Mouse (Mus musculus) liver, embryonic 12.5 days (tissue): ENCODE measurements at regions not wholly inside any gene's neighbourhood (a gene's known extent, or its start where the extent isn't known, plus 50 kb on each side); places are given as distances from the start of the nearest gene placed in this dataset.

ENCODE experiments used
- ATAC-seq: fragments of 200-750 bp; cut with Nextera tagmentation; 2 replicates; pipeline ENCODE4 v1.8.0; 2017; ENCODE audit warnings: moderate number of reproducible peaks, mild to moderate bottlenecking, moderate library complexity
- H3K27ac ChIP-seq: fragments of 300-500 bp; sonication (generic); 2 replicates; pipeline ENCODE4 v1.5.1; 2016; ENCODE audit warnings: mild to moderate bottlenecking
- H3K27me3 ChIP-seq: fragments of 300-500 bp; sonication (generic); replicated peaks from 2 replicates; pipeline ENCODE4 v1.6.1; 2016; ENCODE audit warnings: mild to moderate bottlenecking, moderate library complexity
- H3K36me3 ChIP-seq: fragments of 300-500 bp; sonication (generic); 2 replicates; pipeline ENCODE4 v1.6.1; 2016; ENCODE audit warnings: mild to moderate bottlenecking, moderate library complexity
- H3K4me1 ChIP-seq: fragments of 300-500 bp; sonication (generic); 2 replicates; pipeline ENCODE4 v1.6.1; 2016
- H3K4me2 ChIP-seq: fragments of 300-500 bp; sonication (generic); 2 replicates; pipeline ENCODE4 v1.6.1; 2016; ENCODE audit warnings: mild to moderate bottlenecking, moderate library complexity
- H3K4me3 ChIP-seq: fragments of 300-500 bp; sonication (generic); 2 replicates; pipeline ENCODE4 v1.5.1; 2016; ENCODE audit warnings: mild to moderate bottlenecking, moderate library complexity
- H3K9ac ChIP-seq: fragments of 300-500 bp; sonication (generic); 2 replicates; pipeline ENCODE4 v1.6.1; 2016; ENCODE audit warnings: mild to moderate bottlenecking, moderate library complexity
- H3K9me3 ChIP-seq: fragments of 300-500 bp; sonication (generic); replicated peaks from 2 replicates; pipeline ENCODE4 v1.6.1; 2016; ENCODE audit warnings: mild to moderate bottlenecking, moderate library complexity
- WGBS: fragments of 180-500 bp; shearing (Covaris S2); methylation state at CpG from one replicate; pipeline ENCODE4 v1.1.7; 2016; ENCODE audit not compliant: insufficient replicate concordance; 5-methylcytosine and 5-hydroxymethylcytosine counted together

DNA sequence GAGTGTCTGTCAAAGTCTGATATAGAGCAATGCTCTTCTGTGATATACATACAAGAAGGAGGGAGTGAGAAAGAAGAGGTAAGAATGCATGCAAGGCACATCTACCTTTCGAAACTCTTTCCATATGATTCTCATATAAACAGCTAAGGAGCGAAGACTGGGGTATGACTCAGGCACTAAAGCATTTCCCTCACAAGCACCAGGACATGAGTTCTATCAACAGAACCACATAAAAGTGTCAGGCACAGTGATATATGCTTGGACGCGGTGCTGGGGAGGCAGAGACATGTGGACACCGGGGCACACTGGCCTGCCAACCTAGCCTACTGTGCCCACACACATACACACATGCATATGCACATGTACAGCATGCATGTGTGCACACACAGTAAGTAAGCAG is 391.3 kb downstream of the Mtx2 start:
- Histone ChIP-seq H3K4me2 (no peak overlapping the region), H3K27me3 (no peaks in the 10 kb centered on the region), H3K4me3 (no peak overlapping the region), H3K9me3 (no peaks in the 10 kb centered on the region), H3K4me1 (no peaks in the 10 kb centered on the region), H3K36me3 (no peaks in the 10 kb centered on the region), H3K9ac (no peak overlapping the region), H3K27ac (no peak overlapping the region)
- 72% methylated on average over 5 of the region's 5 CpGs for WGBS
- no peak for ATAC-seq

DNA sequence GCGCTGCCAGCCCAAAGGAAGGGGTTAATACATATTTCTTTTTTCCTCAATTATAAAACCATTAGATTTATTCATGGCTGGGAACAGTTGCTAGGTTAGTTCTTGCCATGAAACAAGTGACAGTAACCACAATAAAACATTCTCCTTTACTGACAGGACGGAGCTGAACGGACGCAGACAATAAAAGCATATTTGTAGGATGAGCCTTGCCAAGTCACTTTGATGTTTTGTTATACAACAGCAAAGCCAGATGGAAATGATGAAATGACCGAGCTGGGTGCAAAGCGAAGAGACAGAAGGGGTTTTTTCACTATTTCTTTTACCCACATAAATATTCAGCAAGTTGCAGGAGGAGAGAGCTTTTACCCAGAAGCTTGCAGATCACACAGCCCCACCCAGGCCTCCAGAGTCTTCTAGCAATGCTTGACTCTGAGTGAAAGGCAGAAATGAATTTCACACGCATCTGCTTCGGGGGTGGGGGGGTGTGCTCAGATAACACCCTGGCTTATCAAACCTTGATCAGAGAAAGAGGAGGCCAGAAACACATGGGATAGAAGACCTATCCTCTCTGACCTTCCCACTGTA is 395.3 kb downstream of the Mtx2 start:
- Histone ChIP-seq H3K27ac (no peak overlapping the region), H3K4me2 (no peak overlapping the region), H3K4me3 (no peak overlapping the region), H3K9ac (no peak overlapping the region), H3K4me1 (no peaks in the 10 kb centered on the region), H3K27me3 (no peaks in the 10 kb centered on the region), H3K36me3 (no peaks in the 10 kb centered on the region), H3K9me3 (no peaks in the 10 kb centered on the region)
- ATAC-seq = no peak
- WGBS = 70% methylated on average over 8 of the region's 8 CpGs

DNA sequence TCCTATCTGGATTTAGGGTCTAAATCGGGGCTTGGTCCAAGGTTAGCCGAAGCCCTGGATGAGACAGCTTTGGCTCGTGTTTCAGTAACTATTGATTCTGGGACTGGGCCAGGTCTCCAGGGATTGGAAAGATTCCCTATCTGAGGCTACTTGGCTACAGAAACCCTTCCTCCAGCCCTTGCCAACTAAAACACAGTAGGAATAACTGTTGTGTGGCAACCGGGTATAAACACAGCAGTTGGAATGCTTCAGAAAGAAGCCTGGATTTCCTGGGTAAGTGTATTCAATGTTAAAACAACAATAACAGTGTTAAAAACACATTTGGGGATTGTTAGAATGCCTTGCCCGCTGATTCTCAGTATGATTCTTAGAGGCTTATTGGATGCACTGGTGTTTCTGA is 398.8 kb downstream of the Mtx2 start:
- WGBS = 64% methylated on average over 5 of the region's 5 CpGs
- no peaks in the 10 kb centered on the region for H3K4me1 ChIP-seq
- H3K9me3 ChIP-seq = no peaks in the 10 kb centered on the region
- H3K4me3 ChIP-seq = no peak overlapping the region
- ATAC-seq = no peak
- no peaks in the 10 kb centered on the region for H3K27me3 ChIP-seq
- no peak overlapping the region for H3K27ac ChIP-seq
- H3K36me3 ChIP-seq = no peaks in the 10 kb centered on the region
- no peak overlapping the region for H3K4me2 ChIP-seq
- H3K9ac ChIP-seq = no peak overlapping the region

DNA sequence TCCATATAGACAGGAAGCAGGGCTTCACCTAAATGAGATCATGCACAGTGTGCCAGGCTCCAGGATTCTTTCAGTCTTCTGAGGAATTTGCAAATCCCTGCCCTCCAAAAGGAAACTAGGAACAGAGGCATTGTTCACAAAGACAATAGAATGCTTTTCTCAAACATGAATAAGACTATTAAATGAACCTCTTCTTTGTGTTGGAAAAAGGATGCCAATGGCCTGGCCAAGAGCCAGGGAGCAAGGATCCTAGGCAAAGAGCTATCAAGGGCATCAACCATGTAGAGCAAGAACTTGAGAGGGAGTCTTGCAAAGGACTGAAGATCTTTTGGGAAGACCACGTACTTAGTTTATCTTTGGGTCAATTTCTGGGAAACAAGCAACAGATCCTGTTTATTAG is 415.4 kb downstream of the Mtx2 start:
- Histone ChIP-seq H3K4me1 (no peaks in the 10 kb centered on the region), H3K27me3 (no peaks in the 10 kb centered on the region), H3K9me3 (no peaks in the 10 kb centered on the region), H3K9ac (no peak overlapping the region), H3K4me2 (no peak overlapping the region), H3K4me3 (no peak overlapping the region), H3K36me3 (no peaks in the 10 kb centered on the region), H3K27ac (no peak overlapping the region)
- ATAC-seq = no peak
- WGBS = 70% methylated on average over 1 of the region's 1 CpGs

DNA sequence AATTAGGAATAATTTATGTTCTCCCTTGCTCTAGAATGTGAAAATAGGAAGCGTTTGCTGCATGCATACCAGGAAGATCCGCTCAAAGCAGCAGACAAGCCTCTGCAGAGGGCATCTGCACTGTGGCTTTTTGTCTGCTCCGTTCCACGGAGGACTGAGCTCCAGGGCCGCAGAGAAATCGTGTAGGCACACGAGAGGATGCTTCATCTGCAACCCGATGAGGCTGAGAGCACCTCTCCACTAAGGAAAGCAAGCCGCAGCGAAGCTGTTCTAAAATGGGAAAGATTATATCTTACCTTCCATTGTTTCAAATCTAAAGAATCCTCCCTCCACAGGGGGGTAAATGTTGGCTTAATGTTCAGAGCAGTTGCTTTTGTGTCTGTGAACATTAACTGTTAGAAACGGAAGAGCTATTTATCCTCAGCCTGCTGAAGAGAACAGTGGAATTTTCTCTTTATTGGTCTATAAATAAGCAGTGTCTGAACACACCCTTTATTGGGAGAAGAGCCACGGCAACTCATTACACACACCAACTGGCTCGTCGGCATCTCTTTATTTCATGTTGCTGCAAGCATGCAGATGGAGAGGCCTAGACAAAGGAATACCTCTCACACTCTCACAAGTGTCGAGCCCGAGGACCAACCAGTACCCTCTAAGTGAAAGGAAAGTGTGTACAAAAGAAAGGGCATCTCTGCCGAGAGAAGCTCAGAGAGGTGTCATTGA is 414.6 kb upstream of the Hnrnpa3 start:
- H3K4me3 ChIP-seq = no peak overlapping the region
- no peaks in the 10 kb centered on the region for H3K9me3 ChIP-seq
- no peak for ATAC-seq
- H3K27ac ChIP-seq = no peak overlapping the region
- no peaks in the 10 kb centered on the region for H3K27me3 ChIP-seq
- H3K4me2 ChIP-seq = no peak overlapping the region
- no peaks in the 10 kb centered on the region for H3K36me3 ChIP-seq
- WGBS = 73% methylated on average over 17 of the region's 17 CpGs
- H3K9ac ChIP-seq = no peak overlapping the region
- no peaks in the 10 kb centered on the region for H3K4me1 ChIP-seq

DNA sequence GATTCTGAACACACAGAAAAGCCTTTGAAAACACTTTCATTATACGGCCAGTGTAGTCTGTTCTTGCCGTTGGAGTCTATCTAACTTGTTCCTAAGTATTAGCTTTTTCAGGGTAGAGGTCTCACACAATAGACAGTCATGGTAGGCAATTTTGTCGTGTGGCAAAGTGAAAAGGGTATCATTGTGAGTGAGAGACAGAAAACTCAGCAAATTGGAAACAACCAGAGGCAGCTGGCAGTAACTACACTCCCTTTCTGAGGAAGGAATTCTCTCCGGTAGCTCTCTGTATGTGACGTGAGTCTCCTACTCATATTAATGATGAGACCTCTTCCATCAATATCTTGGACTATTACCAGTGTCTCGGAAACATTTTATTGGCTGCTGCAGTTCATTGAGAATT is 413.8 kb upstream of the Hnrnpa3 start:
- H3K4me3 ChIP-seq = no peak overlapping the region
- WGBS = 78% methylated on average over 6 of the region's 6 CpGs
- H3K27ac ChIP-seq = no peak overlapping the region
- no peak overlapping the region for H3K9ac ChIP-seq
- H3K27me3 ChIP-seq = no peaks in the 10 kb centered on the region
- ATAC-seq = no peak
- no peak overlapping the region for H3K4me2 ChIP-seq
- H3K36me3 ChIP-seq = no peaks in the 10 kb centered on the region
- no peaks in the 10 kb centered on the region for H3K4me1 ChIP-seq
- H3K9me3 ChIP-seq = no peaks in the 10 kb centered on the region

DNA sequence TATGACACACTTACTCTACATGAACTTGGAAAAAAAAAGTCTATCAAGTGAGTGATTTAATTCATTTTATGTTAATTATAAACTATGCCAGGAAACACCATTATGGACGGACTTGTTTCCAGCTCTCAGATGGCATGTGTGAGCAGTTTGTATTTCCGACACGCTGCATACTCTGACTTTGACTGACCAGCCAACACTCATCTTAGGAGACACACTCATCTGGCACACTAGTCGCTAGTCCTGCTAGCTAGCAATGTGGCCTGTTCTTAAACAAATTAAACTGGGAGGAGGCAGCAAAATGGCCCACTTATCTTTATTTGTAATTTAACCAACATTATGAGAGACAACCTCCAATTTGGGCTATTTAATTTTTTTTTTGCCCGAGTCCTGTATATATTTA is 413.4 kb upstream of the Hnrnpa3 start:
- no peaks in the 10 kb centered on the region for H3K4me1 ChIP-seq

DNA sequence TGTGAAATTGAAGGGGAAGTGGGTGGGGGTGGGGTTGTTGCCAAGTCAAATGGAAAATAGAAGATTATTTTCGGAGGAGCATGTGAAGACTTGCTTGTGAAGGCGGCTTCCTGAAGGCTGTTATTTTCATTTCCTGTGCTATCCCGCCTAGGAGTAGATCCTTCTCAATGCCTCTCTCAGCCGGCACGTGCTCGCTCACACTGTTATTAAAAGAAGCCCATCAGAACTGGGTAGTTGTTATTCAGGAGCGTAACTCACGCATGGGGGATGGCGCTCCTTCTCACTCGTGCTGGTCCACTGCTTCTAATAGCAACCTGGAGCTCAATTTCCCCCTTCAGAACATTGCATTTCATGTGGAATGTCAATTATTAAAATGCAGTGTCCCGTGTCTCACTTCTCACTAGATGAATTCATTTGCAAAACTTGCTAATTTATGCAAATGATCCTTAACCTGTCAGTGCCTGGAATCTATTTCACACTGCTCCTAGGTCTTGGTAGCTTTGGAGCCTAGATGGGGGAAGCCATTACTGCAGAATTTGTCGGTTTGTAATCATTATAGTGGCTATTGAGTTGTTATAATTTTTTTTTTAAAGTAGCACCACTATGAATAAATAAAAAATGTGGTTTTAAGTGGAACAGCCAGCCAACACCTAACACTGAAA is 412.8 kb upstream of the Hnrnpa3 start:
- ATAC-seq = no peak
- Histone ChIP-seq H3K27ac (no peak overlapping the region), H3K9ac (no peak overlapping the region)

More for the DNA sequence above, 413.4 kb upstream of the Hnrnpa3 start:
- Histone ChIP-seq H3K27me3 (no peaks in the 10 kb centered on the region), H3K36me3 (no peaks in the 10 kb centered on the region), H3K4me3 (no peak overlapping the region), H3K4me2 (no peak overlapping the region), H3K27ac (no peak overlapping the region), H3K9ac (no peak overlapping the region), H3K9me3 (no peaks in the 10 kb centered on the region)
- ATAC-seq = no peak
- WGBS = 70% methylated on average over 5 of the region's 5 CpGs

DNA sequence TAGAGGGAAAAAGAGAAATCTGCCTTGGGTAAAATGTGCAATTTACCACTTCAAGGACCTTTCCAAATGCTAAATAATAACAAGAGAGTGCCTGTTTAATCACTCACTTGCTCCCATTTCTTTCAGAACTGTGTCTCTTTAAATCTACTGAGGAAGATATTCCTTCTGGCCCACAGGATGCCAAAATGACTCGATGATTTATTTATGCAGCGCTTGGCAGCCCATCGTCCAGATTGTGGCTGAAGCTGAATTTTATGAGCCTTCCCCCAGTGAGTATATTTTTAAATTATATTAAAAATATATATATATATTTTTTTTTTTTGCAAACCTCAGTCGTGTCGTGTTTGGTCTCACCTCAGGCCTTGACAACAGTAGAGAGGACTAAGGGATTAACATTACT is 410.8 kb upstream of the Hnrnpa3 start:
- no peak overlapping the region for H3K27ac ChIP-seq
- H3K27me3 ChIP-seq = no peaks in the 10 kb centered on the region
- WGBS = 50% methylated on average over 5 of the region's 5 CpGs
- H3K4me2 ChIP-seq = no peak overlapping the region
- no peak overlapping the region for H3K4me3 ChIP-seq
- H3K36me3 ChIP-seq = no peaks in the 10 kb centered on the region
- no peaks in the 10 kb centered on the region for H3K9me3 ChIP-seq
- ATAC-seq = no peak
- H3K9ac ChIP-seq = no peak overlapping the region
- no peaks in the 10 kb centered on the region for H3K4me1 ChIP-seq

More for the DNA sequence above, 412.8 kb upstream of the Hnrnpa3 start:
- Histone ChIP-seq H3K27me3 (no peaks in the 10 kb centered on the region), H3K4me3 (no peak overlapping the region), H3K9me3 (no peaks in the 10 kb centered on the region), H3K36me3 (no peaks in the 10 kb centered on the region), H3K4me2 (no peak overlapping the region), H3K4me1 (no peaks in the 10 kb centered on the region)
- 30% methylated on average over 12 of the region's 12 CpGs for WGBS

DNA sequence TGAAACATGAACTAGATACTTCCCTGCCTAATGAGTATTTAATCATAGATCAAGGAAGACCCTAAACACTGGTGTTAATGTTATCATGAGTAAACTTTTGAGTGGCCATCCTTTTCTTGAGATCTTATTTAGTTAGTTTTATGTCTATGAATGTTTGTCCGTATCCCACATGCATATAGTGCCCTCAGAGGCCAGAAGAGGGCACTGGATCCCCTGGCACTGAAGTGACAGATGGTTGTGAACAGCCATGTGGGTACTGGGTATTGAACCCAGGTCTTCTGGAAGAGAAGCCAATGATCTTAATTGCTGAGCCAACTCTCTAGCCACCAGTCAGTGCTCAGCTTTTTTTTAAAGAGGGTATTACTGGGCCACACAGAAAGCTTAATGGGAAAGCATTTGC is 408.6 kb upstream of the Hnrnpa3 start:
- no peak overlapping the region for H3K4me2 ChIP-seq

DNA sequence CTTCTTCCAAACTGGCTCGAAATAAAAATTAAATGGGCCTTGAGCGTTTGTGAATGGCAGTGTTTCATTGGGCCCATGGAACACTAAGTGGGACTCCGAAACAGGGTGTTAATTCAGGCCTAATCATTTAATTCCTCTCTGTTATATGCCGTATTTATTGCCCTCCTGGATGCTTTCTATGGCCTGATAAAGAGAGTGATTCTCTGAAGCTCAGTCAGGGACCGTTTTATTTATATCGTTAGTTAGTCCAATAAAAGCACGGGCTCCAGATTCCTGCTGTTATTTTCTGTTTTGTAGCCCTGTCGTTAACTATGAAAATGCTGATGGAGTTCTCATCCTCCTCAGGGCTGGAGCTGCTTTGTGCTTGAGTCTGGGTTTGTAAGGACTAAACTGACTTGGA is 406.2 kb upstream of the Hnrnpa3 start:
- WGBS = 77% methylated on average over 8 of the region's 8 CpGs
- H3K9me3 ChIP-seq = no peaks in the 10 kb centered on the region
- H3K27ac ChIP-seq = no peak overlapping the region
- ATAC-seq = no peak
- no peaks in the 10 kb centered on the region for H3K36me3 ChIP-seq
- no peak overlapping the region for H3K4me2 ChIP-seq
- H3K4me1 ChIP-seq = no peaks in the 10 kb centered on the region
- H3K9ac ChIP-seq = no peak overlapping the region
- H3K27me3 ChIP-seq = no peaks in the 10 kb centered on the region
- H3K4me3 ChIP-seq = no peak overlapping the region

More for the DNA sequence above, 408.6 kb upstream of the Hnrnpa3 start:
- WGBS = 52% methylated on average over 1 of the region's 1 CpGs
- no peaks in the 10 kb centered on the region for H3K4me1 ChIP-seq
- H3K27ac ChIP-seq = no peak overlapping the region
- no peak overlapping the region for H3K9ac ChIP-seq
- H3K36me3 ChIP-seq = no peaks in the 10 kb centered on the region
- no peak for ATAC-seq
- no peaks in the 10 kb centered on the region for H3K9me3 ChIP-seq
- no peaks in the 10 kb centered on the region for H3K27me3 ChIP-seq
- H3K4me3 ChIP-seq = no peak overlapping the region

DNA sequence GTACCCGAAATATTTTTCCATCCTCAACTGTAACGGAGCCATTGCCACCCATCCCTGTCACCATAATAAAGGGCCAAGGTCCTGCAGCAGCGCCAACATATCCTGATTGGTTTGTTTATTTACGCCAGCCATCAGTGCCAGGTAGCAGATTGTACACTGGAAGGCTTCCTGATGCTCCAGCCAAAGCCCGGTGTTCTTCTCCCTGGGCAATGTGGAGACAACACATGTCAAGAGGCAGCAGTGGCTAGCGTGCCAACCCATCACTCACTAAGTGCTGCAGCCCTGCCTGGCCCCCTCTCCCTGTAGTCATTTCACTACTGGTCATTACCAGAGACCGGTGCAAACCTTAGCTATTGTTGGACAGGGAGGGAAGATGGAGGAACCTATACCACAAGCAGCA is 393.8 kb upstream of the Hnrnpa3 start:
- Histone ChIP-seq H3K9ac (no peak overlapping the region), H3K9me3 (no peaks in the 10 kb centered on the region), H3K27me3 (no peaks in the 10 kb centered on the region), H3K27ac (no peak overlapping the region), H3K4me1 (0 out of 2 replicates have a peak, but pooled peaks cover 4% of the 10 kb centered on the region), H3K4me3 (no peak overlapping the region), H3K4me2 (no peak overlapping the region), H3K36me3 (no peaks in the 10 kb centered on the region)
- no peak for ATAC-seq
- 63% methylated on average over 7 of the region's 7 CpGs for WGBS
